Mouse (Mus musculus): Measurements from ENCODE around the gene Plekhm2. TPM values are rescaled to one million over a fixed set of nuclear protein-coding genes. Genes with fewer than 3 reads are reported as not detected.

Plekhm2 gene
- polyA plus RNA-seq, 1 experiment from 2014 or later = 3.4 TPM

GRCm38 (mm10) chr4:141655908-141656608 lies 8.6 kb downstream of the Plekhm2 start:
- H3K9me3 ChIP-seq (ENCODE audit: control insufficient read depth, low read length) = no peaks in the 10 kb centered on the region
- no peaks in the 10 kb centered on the region for H3K27me3 ChIP-seq (replicated peaks; ENCODE audit: control insufficient read depth, insufficient read depth, low read length)
- DNase-seq (ENCODE audit: low spot score) = no peak
- 61% methylated on average over 12 of the region's 12 CpGs for WGBS
- no peak overlapping the region for H3K4me2 ChIP-seq
- ATAC-seq (replicated peaks; ENCODE audit: low FRiP score) = no peak
- H3K27ac ChIP-seq (ENCODE audit: low read depth, low read length) = no peak overlapping the region
- peaks cover 11% of the 10 kb centered on the region; the same call in 1 of the 2 replicates for H3K36me3 ChIP-seq (ENCODE audit: control insufficient read depth, insufficient read depth, low read length)
- no peak overlapping the region for H3K9ac ChIP-seq (ENCODE audit: low read depth, low read length)
- no peak overlapping the region for H3K4me3 ChIP-seq (ENCODE audit: low read depth, low read length)
- H3K4me1 ChIP-seq (replicated peaks; ENCODE audit: control insufficient read depth, insufficient read depth, low read length) = no peaks in the 10 kb centered on the region; the same call in 1 of the 2 replicates

GRCm38 (mm10) chr4:141654509-141654908 lies 10.2 kb downstream of the Plekhm2 start:
- WGBS = 90% methylated on average over 6 of the region's 6 CpGs
- Histone ChIP-seq H3K27ac (ENCODE audit: low read depth, low read length) (no peak overlapping the region), H3K4me1 (replicated peaks; ENCODE audit: control insufficient read depth, insufficient read depth, low read length) (no peaks in the 10 kb centered on the region; the same call in 1 of the 2 replicates), H3K27me3 (replicated peaks; ENCODE audit: control insufficient read depth, insufficient read depth, low read length) (no peaks in the 10 kb centered on the region), H3K9me3 (ENCODE audit: control insufficient read depth, low read length) (no peaks in the 10 kb centered on the region), H3K4me2 (no peak overlapping the region), H3K36me3 (ENCODE audit: control insufficient read depth, insufficient read depth, low read length) (peaks cover 10% of the 10 kb centered on the region; the same call in 1 of the 2 replicates), H3K9ac (ENCODE audit: low read depth, low read length) (no peak overlapping the region), H3K4me3 (ENCODE audit: low read depth, low read length) (no peak overlapping the region)
- DNase-seq (ENCODE audit: low spot score) (no peak), ATAC-seq (replicated peaks; ENCODE audit: low FRiP score) (no peak)

GRCm38 (mm10) chr4:141653813-141654212 lies 10.9 kb downstream of the Plekhm2 start:
- Histone ChIP-seq H3K27ac (ENCODE audit: low read depth, low read length) (no peak overlapping the region), H3K4me3 (ENCODE audit: low read depth, low read length) (no peak overlapping the region), H3K4me1 (replicated peaks; ENCODE audit: control insufficient read depth, insufficient read depth, low read length) (no peaks in the 10 kb centered on the region; the same call in 1 of the 2 replicates), H3K4me2 (no peak overlapping the region), H3K9ac (ENCODE audit: low read depth, low read length) (no peak overlapping the region), H3K36me3 (ENCODE audit: control insufficient read depth, insufficient read depth, low read length) (peaks cover 14% of the 10 kb centered on the region), H3K9me3 (ENCODE audit: control insufficient read depth, low read length) (no peaks in the 10 kb centered on the region), H3K27me3 (replicated peaks; ENCODE audit: control insufficient read depth, insufficient read depth, low read length) (no peaks in the 10 kb centered on the region)
- ATAC-seq (replicated peaks; ENCODE audit: low FRiP score) = no peak
- WGBS = 92% methylated on average over 13 of the region's 13 CpGs
- no peak for DNase-seq (ENCODE audit: low spot score)

GRCm38 (mm10) chr4:141653044-141653443 lies 11.7 kb downstream of the Plekhm2 start:
- H3K4me2 ChIP-seq = no peak overlapping the region
- 79% methylated on average over 8 of the region's 8 CpGs for WGBS
- H3K4me3 ChIP-seq (ENCODE audit: low read depth, low read length) = no peak overlapping the region
- H3K9ac ChIP-seq (ENCODE audit: low read depth, low read length) = no peak overlapping the region
- ATAC-seq (replicated peaks; ENCODE audit: low FRiP score) (no peak), DNase-seq (ENCODE audit: low spot score) (no peak)
- H3K27ac ChIP-seq (ENCODE audit: low read depth, low read length) = no peak overlapping the region
- H3K4me1 ChIP-seq (replicated peaks; ENCODE audit: control insufficient read depth, insufficient read depth, low read length) = no peaks in the 10 kb centered on the region; the same call in 1 of the 2 replicates
- no peaks in the 10 kb centered on the region for H3K27me3 ChIP-seq (replicated peaks; ENCODE audit: control insufficient read depth, insufficient read depth, low read length)
- peaks cover 14% of the 10 kb centered on the region for H3K36me3 ChIP-seq (ENCODE audit: control insufficient read depth, insufficient read depth, low read length)
- no peaks in the 10 kb centered on the region for H3K9me3 ChIP-seq (ENCODE audit: control insufficient read depth, low read length)

GRCm38 (mm10) chr4:141651944-141652343 lies 12.8 kb downstream of the Plekhm2 start:
- DNase-seq (ENCODE audit: low spot score) = no peak
- 92% methylated on average over 10 of the region's 10 CpGs for WGBS
- ATAC-seq (replicated peaks; ENCODE audit: low FRiP score) = no peak
- H3K27me3 ChIP-seq (replicated peaks; ENCODE audit: control insufficient read depth, insufficient read depth, low read length) = no peaks in the 10 kb centered on the region
- H3K9me3 ChIP-seq (ENCODE audit: control insufficient read depth, low read length) = no peaks in the 10 kb centered on the region
- H3K9ac ChIP-seq (ENCODE audit: low read depth, low read length) = no peak overlapping the region
- H3K27ac ChIP-seq (ENCODE audit: low read depth, low read length) = no peak overlapping the region
- H3K4me3 ChIP-seq (ENCODE audit: low read depth, low read length) = no peak overlapping the region
- no peak overlapping the region for H3K4me2 ChIP-seq
- H3K36me3 ChIP-seq (ENCODE audit: control insufficient read depth, insufficient read depth, low read length) = peaks cover 12% of the 10 kb centered on the region
- no peaks in the 10 kb centered on the region; the same call in 1 of the 2 replicates for H3K4me1 ChIP-seq (replicated peaks; ENCODE audit: control insufficient read depth, insufficient read depth, low read length)

GRCm38 (mm10) chr4:141651286-141651685 lies 13.4 kb downstream of the Plekhm2 start:
- H3K36me3 ChIP-seq (ENCODE audit: control insufficient read depth, insufficient read depth, low read length) = peaks cover 12% of the 10 kb centered on the region
- no peak overlapping the region for H3K4me2 ChIP-seq
- WGBS = 88% methylated on average over 6 of the region's 6 CpGs

GRCm38 (mm10) chr4:141649244-141649643 lies 15.5 kb downstream of the Plekhm2 start:
- Histone ChIP-seq H3K4me2 (no peak overlapping the region), H3K27ac (ENCODE audit: low read depth, low read length) (no peak overlapping the region), H3K4me1 (replicated peaks; ENCODE audit: control insufficient read depth, insufficient read depth, low read length) (no peaks in the 10 kb centered on the region), H3K9ac (ENCODE audit: low read depth, low read length) (no peak overlapping the region), H3K36me3 (ENCODE audit: control insufficient read depth, insufficient read depth, low read length) (peaks cover 12% of the 10 kb centered on the region), H3K9me3 (ENCODE audit: control insufficient read depth, low read length) (no peaks in the 10 kb centered on the region), H3K4me3 (ENCODE audit: low read depth, low read length) (no peak overlapping the region), H3K27me3 (replicated peaks; ENCODE audit: control insufficient read depth, insufficient read depth, low read length) (no peaks in the 10 kb centered on the region)
- 85% methylated on average over 6 of the region's 6 CpGs for WGBS
- ATAC-seq (replicated peaks; ENCODE audit: low FRiP score) (no peak), DNase-seq (ENCODE audit: low spot score) (no peak)

More at GRCm38 (mm10) chr4:141651286-141651685, 13.4 kb downstream of the Plekhm2 start:
- no peaks in the 10 kb centered on the region for H3K4me1 ChIP-seq (replicated peaks; ENCODE audit: control insufficient read depth, insufficient read depth, low read length)
- DNase-seq (ENCODE audit: low spot score) (no peak), ATAC-seq (replicated peaks; ENCODE audit: low FRiP score) (no peak)
- no peak overlapping the region for H3K27ac ChIP-seq (ENCODE audit: low read depth, low read length)
- no peaks in the 10 kb centered on the region for H3K27me3 ChIP-seq (replicated peaks; ENCODE audit: control insufficient read depth, insufficient read depth, low read length)
- no peak overlapping the region for H3K4me3 ChIP-seq (ENCODE audit: low read depth, low read length)
- no peaks in the 10 kb centered on the region for H3K9me3 ChIP-seq (ENCODE audit: control insufficient read depth, low read length)
- H3K9ac ChIP-seq (ENCODE audit: low read depth, low read length) = no peak overlapping the region

- Histone ChIP-seq H3K36me3 (ENCODE audit: control insufficient read depth, insufficient read depth, low read length) (peaks cover 6% of the 10 kb centered on the region), H3K27ac (ENCODE audit: low read depth, low read length) (no peak overlapping the region), H3K4me1 (replicated peaks; ENCODE audit: control insufficient read depth, insufficient read depth, low read length) (no peaks in the 10 kb centered on the region), H3K27me3 (replicated peaks; ENCODE audit: control insufficient read depth, insufficient read depth, low read length) (no peaks in the 10 kb centered on the region), H3K4me2 (no peak overlapping the region), H3K4me3 (ENCODE audit: low read depth, low read length) (no peak overlapping the region), H3K9me3 (ENCODE audit: control insufficient read depth, low read length) (no peaks in the 10 kb centered on the region), H3K9ac (ENCODE audit: low read depth, low read length) (no peak overlapping the region)
- DNase-seq (ENCODE audit: low spot score) (no peak), ATAC-seq (replicated peaks; ENCODE audit: low FRiP score) (no peak)
- 89% methylated on average over 5 of the region's 5 CpGs for WGBS
Measured at GRCm38 (mm10) chr4:141648262-141648661, 16.4 kb downstream of the Plekhm2 start.

GRCm38 (mm10) chr4:141647187-141647586 lies 17.5 kb downstream of the Plekhm2 start:
- ATAC-seq (replicated peaks; ENCODE audit: low FRiP score) = no peak

More at GRCm38 (mm10) chr4:141647187-141647586, 17.5 kb downstream of the Plekhm2 start:
- Histone ChIP-seq H3K4me2 (no peak overlapping the region), H3K4me1 (replicated peaks; ENCODE audit: control insufficient read depth, insufficient read depth, low read length) (no peaks in the 10 kb centered on the region), H3K36me3 (ENCODE audit: control insufficient read depth, insufficient read depth, low read length) (peaks cover 6% of the 10 kb centered on the region), H3K9me3 (ENCODE audit: control insufficient read depth, low read length) (no peaks in the 10 kb centered on the region), H3K4me3 (ENCODE audit: low read depth, low read length) (no peak overlapping the region), H3K27me3 (replicated peaks; ENCODE audit: control insufficient read depth, insufficient read depth, low read length) (no peaks in the 10 kb centered on the region), H3K27ac (ENCODE audit: low read depth, low read length) (no peak overlapping the region), H3K9ac (ENCODE audit: low read depth, low read length) (no peak overlapping the region)
- DNase-seq (ENCODE audit: low spot score) = no peak
- 90% methylated on average over 3 of the region's 3 CpGs for WGBS

Data from liver, embryonic 11.5 days (tissue).